Mouse (Mus musculus) megakaryocyte, adult 5-6 weeks (primary cell): ENCODE results near the gene Zfp317. TPM values are rescaled to one million over a fixed set of nuclear protein-coding genes. Genes with fewer than 3 reads are reported as not detected.
A peak's percentile ranks its signal among the peaks of the same experiment; 100 is the strongest.
"Not testable (repeated sequence)": the region's sequence is repeated elsewhere in the genome, so short reads cannot be mapped to it uniquely, and the experiment has no call there.

Experiments used
- ATAC-seq: 2 replicates; pipeline ENCODE4 v1.8.0; 2016; ENCODE audit warnings: mild to moderate bottlenecking, inconsistent platforms; ENCODE audit not compliant: poor library complexity, severe bottlenecking
- total RNA-seq, 2 experiments: library from RNA; stranded (forward) in 1 of 2; stranded (reverse) in 1 of 2; fragments of 153-499, 151-499 nt in 1 of 2; fragments of 221-1000, 200-1000 nt in 1 of 2; gene quantifications; 2 replicates each; pipeline versions ENCODE4 v1.2.3 to v1.2.4; 2015 to 2017

Zfp317 gene
- 8.8 and 9.2 TPM in 2 replicates for total RNA-seq (2015)
- total RNA-seq (2017) = 14.0 and 14.8 TPM in 2 replicates

DNA sequence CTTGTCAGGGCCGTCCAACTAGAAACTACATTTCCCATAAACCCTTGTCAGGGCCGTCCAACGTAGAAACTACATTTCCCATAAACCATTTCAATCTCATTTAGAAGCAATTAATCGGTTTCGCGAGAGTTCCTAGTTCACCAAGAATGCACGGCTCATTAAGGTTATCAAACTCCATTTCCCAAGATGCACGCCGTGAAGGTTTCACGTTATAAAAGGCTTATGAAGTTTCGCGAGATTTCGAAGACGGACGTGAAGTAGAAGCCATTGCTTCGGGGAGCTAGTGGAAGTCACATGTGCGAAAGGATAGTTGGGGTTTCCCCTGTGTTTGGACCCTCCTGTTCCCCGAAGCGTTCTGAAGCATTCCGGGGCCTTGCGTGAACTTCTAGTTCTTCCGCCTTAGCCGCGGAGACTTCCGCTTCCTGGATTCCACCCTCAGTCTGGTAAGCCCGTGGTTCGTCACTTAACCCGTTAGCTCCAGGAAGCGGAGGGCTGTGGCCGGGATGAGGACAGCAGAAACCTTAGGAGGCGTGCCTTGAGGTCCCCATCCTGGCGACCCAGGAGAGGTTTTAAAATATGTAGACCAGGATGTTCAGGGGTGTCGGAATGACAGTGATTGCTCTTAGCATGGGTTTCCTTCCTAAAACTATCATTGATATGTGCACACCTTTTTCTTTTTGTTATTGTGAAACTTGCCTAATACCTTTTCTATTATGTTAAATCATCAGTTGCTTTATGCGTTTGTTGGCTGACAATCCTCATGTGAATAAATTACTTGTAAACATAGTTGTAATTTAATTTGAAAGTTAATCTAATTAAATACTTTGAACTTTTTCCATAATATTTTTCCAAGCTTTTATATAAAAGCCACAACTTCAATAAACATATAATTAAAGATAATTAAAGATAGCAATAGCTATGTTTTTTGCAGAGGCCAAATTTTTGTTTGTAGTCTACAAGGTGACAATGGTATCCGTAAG is at the start of gene Zfp317:
Zfp317 (plus strand) TSS at position 260 of the 980 bp plus-strand sequence.
- ATAC-seq = peak; percentile 94

DNA sequence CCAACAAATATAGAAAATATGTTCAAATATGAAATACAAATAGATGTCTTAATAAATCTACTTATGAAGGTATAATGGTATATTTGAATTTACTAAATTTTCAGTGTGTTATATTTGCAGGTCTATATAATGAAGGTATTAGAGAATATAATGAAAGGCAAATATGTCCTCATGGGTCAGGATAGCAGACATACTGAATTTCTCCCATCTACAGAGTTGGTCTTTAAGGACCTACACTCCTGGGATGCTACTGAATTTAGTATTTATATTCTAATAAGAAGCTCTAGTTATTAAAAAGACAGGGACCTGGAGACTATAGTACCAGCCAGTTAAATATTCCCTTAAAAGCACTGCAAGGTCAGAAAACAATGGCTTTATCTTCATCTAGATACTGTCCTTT is 39.6 kb upstream of the Zfp317 start, which contains the start of gene Olfr855:
Olfr855 (plus strand) TSS at position 301 of the 400 bp plus-strand sequence.
- ATAC-seq = no peak

DNA sequence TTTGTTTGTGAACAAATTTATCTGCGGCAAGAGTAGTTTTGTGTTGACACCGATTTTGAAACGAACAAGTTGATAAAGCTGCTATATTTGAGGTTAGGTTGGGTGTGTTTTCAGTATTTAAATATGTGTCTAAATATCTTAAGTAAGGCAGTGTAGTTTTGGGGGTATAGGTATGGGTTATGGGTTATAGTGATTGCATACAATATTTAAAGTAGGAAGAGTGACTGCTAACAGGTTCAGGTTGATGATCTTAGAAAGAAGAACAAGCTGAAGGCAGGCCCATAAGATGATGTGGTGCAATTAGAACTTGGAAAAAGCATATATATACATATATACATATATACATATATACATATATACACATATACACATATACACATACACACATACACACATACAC is 605 bp upstream of the Zfp317 start:
- ATAC-seq = no peak

DNA sequence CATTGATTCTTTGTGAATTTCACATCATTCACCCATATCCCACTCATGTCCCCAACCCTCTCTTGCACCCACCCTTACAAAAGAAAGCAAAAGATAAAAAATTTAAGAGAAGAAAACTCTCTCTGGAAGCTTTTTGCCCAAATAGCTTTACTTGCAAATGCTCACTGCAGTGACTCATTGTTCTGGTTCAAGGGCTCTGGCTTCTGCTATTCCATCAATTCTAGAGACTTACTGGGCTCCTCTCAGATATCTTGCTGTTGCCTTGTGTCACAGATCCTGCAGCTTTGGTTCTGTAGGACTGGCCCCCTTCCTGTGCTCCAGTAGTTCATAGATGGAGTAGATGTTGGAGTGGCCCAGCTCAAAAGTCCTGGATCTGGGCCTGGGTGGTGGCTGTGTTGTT is 7.7 kb downstream of the Zfp317 start:
- no peak for ATAC-seq

DNA sequence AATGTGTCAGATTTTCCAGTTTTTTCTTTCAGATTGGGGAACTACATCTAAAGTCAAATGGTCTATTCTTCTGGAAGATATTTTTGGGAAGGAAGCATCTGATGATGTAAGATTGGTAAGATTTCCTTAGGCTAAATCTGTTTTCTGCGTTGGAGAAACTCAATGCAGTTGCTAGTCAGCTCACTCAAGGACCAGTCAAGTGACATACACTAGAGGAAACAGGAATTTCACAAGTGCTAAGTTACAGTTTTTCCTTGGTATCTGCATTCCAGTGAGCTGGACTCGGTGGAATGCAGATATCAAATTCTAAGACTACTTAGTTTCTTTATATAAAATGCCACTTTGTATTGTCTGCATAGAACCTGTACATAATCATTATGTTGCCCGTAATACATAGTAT is 23.3 kb downstream of the Zfp317 start:
- ATAC-seq = no peak

DNA sequence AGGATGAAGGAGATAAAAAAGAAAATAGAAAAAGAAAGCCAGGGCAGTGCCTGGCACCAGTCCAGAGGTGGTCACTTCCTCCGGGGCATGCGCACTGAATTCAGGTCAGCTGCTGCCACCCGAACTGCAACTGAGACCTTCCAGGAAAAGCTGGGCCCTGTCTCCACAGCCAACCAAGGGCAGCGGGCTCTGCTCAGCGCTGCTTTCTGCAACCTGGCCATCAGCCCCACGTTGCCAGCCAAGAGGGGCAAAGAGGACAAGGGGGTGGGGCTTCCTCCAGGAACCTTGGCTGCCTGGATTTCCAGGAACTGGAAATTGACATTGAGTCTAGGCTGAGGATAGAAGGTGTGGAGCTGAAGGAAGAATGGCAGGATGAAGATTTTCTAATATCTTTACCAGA is 68.4 kb downstream of the Zfp317 start:
- ATAC-seq = no peak

DNA sequence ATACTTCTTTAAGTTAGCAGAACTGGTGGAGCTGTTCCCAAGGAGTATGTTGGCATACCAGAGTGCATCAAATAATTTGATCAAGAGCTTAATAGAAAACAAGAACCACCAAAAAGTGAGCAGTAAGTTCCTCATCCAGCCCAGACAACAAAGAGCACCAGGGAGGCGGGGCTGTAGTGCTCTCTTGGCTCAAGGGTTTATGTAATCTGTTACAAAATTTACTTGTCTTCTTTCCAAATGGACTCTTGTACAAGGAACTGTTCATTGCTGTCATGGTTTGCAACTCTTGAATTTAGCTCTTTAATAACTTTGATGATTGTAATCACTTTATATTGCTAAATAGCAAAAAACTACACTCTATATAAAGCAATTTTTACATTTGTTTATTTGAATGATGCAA is 69.5 kb downstream of the Zfp317 start:
- ATAC-seq = no peak

DNA sequence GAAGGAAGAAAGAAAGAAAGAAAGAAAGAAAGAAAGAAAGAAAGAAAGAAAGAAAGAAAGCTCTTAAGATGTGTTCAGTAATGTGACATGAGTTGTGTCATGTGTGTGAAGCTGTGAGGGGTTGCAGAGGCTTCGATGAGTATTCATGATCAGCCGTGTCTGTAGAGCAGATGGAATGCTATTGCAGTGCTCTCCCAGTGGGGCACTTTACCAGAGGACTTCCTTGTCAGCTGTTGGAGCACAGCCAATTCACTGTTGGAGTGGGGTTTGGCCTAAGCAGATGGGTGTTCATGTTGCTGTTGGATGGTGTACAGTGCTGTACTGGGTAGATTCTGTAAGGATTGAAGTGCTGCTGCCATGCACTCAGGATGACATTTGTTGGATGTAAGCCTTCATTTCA is 70.5 kb downstream of the Zfp317 start:
- ATAC-seq = no peak

DNA sequence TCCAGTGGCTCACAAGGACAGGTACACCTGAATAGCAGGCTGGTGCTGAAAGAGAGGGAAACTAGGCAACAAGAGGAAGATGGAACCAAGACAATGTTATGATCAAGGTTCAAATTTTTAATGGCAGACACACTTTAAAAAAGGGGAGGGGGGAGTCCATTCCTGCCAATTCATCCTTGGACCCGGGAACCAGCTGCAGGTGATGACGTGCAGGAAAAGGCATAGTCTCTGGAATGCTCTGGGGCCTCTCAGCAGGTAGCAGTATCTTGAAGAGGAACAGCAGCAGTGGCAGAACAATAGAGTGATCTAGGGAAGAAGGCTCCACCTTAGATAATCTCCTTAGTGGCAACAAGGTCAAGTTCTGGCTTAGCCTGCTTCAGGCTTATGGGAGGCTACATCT is 72.4 kb downstream of the Zfp317 start:
- not testable (repeated sequence) for ATAC-seq

DNA sequence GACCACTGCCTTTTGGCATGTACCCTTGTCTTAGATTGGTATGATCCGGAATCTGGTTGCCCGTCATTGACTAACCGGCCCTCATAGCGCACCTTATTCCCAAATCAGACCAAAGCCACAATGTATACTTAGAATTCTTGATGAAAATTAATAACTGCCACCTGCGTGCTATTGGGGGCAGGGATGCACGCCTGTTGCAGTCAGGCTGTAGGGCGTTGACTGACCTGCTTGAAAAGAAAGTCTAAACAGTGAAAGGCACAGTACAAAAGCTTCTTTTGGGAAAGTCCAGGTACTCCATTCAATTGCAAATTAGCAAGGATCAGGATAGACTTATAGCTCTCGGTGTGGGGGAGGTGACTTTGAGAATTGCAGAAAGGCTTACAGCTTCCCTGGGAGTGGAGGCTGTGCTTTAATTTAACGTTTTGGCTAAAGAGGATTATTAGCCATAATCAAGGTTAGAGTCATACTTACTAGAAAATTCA is 73.0 kb downstream of the Zfp317 start:
- ATAC-seq = not testable (repeated sequence)

Other genes with a start within 250 kb of the Zfp317 start
- gene Olfr847, start 243.4 kb upstream of the Zfp317 start, total RNA-seq (2015) = not detected in 2 replicates
- gene Olfr847, start 243.4 kb upstream of the Zfp317 start, total RNA-seq (2017) = not detected in 2 replicates
- not detected in 2 replicates for gene Olfr849, start 181.8 kb upstream of the Zfp317 start, total RNA-seq (2015)
- not detected in 2 replicates for gene Olfr849, start 181.8 kb upstream of the Zfp317 start, total RNA-seq (2017)
- gene Olfr850, start 143.9 kb upstream of the Zfp317 start, total RNA-seq (2015) = not detected in 2 replicates
- gene Olfr850, start 143.9 kb upstream of the Zfp317 start, total RNA-seq (2017) = not detected in 2 replicates
- gene Olfr851, start 128.8 kb upstream of the Zfp317 start, total RNA-seq (2015) = not detected in 2 replicates
- gene Olfr851, start 128.8 kb upstream of the Zfp317 start, total RNA-seq (2017) = not detected in 2 replicates
- not detected in 2 replicates for gene Olfr853, start 81.0 kb upstream of the Zfp317 start, total RNA-seq (2015)
- gene Olfr853, start 81.0 kb upstream of the Zfp317 start, total RNA-seq (2017) = not detected in 2 replicates
- gene Olfr854, start 54.7 kb upstream of the Zfp317 start, total RNA-seq (2015) = not detected in 2 replicates
- gene Olfr854, start 54.7 kb upstream of the Zfp317 start, total RNA-seq (2017) = not detected in 2 replicates
- not detected in 2 replicates for gene Olfr855, start 39.5 kb upstream of the Zfp317 start, total RNA-seq (2015)
- 0.11 TPM in 1 of 2 replicates, not detected in the other for gene Olfr855, start 39.5 kb upstream of the Zfp317 start, total RNA-seq (2017)
- gene Olfr857, start 87.3 kb downstream of the Zfp317 start, total RNA-seq (2015) = not detected in 2 replicates
- gene Olfr857, start 87.3 kb downstream of the Zfp317 start, total RNA-seq (2017) = not detected in 2 replicates
- not detected in 2 replicates for gene Olfr58, start 158.2 kb downstream of the Zfp317 start, total RNA-seq (2015)
- not detected in 2 replicates for gene Olfr58, start 158.2 kb downstream of the Zfp317 start, total RNA-seq (2017)
- gene Olfr859, start 182.8 kb downstream of the Zfp317 start, total RNA-seq (2015) = not detected in 2 replicates
- not detected in 2 replicates for gene Olfr859, start 182.8 kb downstream of the Zfp317 start, total RNA-seq (2017)
- not detected in 2 replicates for gene Olfr860, start 227.6 kb downstream of the Zfp317 start, total RNA-seq (2015)
- not detected in 2 replicates for gene Olfr860, start 227.6 kb downstream of the Zfp317 start, total RNA-seq (2017)